Mouse (Mus musculus) stomach, embryonic 15.5 days (tissue): ENCODE measurements at regions not wholly inside any gene's neighbourhood (a gene's known extent, or its start where the extent isn't known, plus 50 kb on each side); places are given as distances from the start of the nearest gene placed in this dataset.

Experiments used
- ATAC-seq: fragments of 200-750 bp; cut with Nextera tagmentation; 2 replicates; pipeline ENCODE4 v1.8.0; 2017; ENCODE audit warnings: low read depth, moderate number of reproducible peaks, moderate TSS enrichment; ENCODE audit not compliant: insufficient read depth, low FRiP score
- H3K27ac ChIP-seq: fragments of 300-500 bp; sonication (generic); 2 replicates; pipeline ENCODE4 v1.5.1; 2015; ENCODE audit warnings: mild to moderate bottlenecking, inconsistent platforms
- H3K27me3 ChIP-seq: fragments of 300-500 bp; sonication (generic); replicated peaks from 2 replicates; pipeline ENCODE4 v1.6.1; 2015; ENCODE audit warnings: inconsistent platforms
- H3K36me3 ChIP-seq: fragments of 300-500 bp; sonication (generic); 2 replicates; pipeline ENCODE4 v1.6.1; 2015; ENCODE audit warnings: inconsistent platforms
- H3K4me1 ChIP-seq: fragments of 300-500 bp; sonication (generic); 2 replicates; pipeline ENCODE4 v1.6.1; 2015; ENCODE audit warnings: inconsistent platforms
- H3K4me2 ChIP-seq: fragments of 300-500 bp; sonication (generic); 2 replicates; pipeline ENCODE4 v1.6.1; 2015; ENCODE audit warnings: mild to moderate bottlenecking, inconsistent platforms
- H3K4me3 ChIP-seq: fragments of 300-500 bp; sonication (generic); replicated peaks from 2 replicates; pipeline ENCODE4 v1.5.1; 2015; ENCODE audit warnings: inconsistent platforms
- H3K9ac ChIP-seq: fragments of 300-500 bp; sonication (generic); 2 replicates; pipeline ENCODE4 v1.6.1; 2015; ENCODE audit warnings: inconsistent platforms
- H3K9me3 ChIP-seq: fragments of 300-500 bp; sonication (generic); 2 replicates; pipeline ENCODE4 v1.6.1; 2016; ENCODE audit warnings: inconsistent platforms
- WGBS: fragments of 180-500 bp; shearing (Covaris S2); methylation state at CpG from one replicate; pipeline ENCODE4 v1.1.7; 2015; 5-methylcytosine and 5-hydroxymethylcytosine counted together

DNA sequence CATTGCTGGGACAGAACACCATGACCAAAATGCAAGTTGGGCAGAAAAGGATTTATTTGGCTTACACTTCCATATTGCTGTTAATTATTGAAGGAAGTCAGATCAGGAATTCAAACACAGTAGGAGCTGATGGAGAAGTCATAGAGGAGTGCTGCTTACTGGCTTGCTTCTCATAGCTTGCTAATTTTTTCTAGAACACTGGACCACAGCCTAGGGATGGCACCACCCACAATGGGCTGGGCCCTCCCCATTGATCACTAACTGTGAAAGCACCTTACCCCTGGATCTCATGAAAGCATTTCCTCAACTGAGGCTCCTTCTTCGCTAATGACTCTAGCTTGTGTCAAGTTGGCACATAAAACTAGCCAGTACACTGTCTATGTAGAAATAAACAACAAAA lies 381.3 kb downstream of the Nup35 start:
- Histone ChIP-seq H3K27me3 (no peaks in the 10 kb centered on the region), H3K4me3 (no peak overlapping the region), H3K36me3 (no peaks in the 10 kb centered on the region), H3K4me1 (no peaks in the 10 kb centered on the region), H3K4me2 (no peak overlapping the region), H3K27ac (no peak overlapping the region), H3K9me3 (no peaks in the 10 kb centered on the region), H3K9ac (no peak overlapping the region)
- WGBS, result 82% methylated on average over 1 of the region's 1 CpGs
- no peak for ATAC-seq

DNA sequence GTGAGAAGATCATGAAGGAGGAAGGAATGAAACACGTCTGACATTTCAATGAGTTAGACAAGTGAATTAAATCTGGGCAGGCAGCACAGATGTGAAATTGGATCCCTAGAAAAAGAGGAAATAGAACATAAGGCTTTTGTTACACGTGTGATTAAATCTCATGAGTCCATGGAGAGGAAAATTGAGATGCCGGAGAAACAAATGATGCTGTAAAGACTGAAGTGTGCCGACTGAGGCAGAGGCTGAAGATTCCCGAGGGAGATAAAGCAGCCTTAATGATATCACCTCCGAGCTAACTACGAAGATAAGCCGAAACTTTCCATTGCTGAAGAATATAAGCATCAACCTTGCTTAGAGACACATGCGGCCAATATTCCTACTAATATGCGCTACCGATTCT lies 390.0 kb downstream of the Nup35 start:
- WGBS, result 82% methylated on average over 11 of the region's 11 CpGs

DNA sequence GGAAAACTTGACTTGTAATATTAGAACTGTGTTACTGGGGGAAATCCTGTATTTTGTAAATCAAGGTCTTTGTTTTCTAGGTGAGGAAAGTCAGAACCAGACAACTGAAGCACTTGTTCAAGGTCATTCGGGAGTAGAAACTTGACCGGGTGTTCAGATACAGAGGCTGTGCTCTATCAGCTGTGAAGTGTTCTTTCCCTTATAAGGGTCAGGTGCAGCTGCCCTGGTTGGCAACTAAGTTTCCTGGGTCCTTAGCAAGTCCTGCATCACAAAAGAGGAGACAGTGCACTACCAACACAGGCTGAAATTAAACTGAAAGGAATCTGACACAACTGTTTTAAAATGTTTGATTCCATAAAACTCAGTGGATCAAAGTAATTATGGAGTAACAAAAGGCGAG lies 406.6 kb downstream of the Nup35 start:
- H3K4me3 ChIP-seq, result no peak overlapping the region
- 83% methylated on average over 3 of the region's 3 CpGs for WGBS
- H3K27me3 ChIP-seq, result no peaks in the 10 kb centered on the region
- H3K36me3 ChIP-seq, result no peaks in the 10 kb centered on the region
- H3K9me3 ChIP-seq, result no peaks in the 10 kb centered on the region
- no peaks in the 10 kb centered on the region for H3K4me1 ChIP-seq
- ATAC-seq, result no peak
- H3K9ac ChIP-seq, result no peak overlapping the region
- H3K27ac ChIP-seq, result no peak overlapping the region
- H3K4me2 ChIP-seq, result no peak overlapping the region

More for the DNA sequence above, 390.0 kb downstream of the Nup35 start:
- no peaks in the 10 kb centered on the region for H3K36me3 ChIP-seq
- no peaks in the 10 kb centered on the region for H3K9me3 ChIP-seq
- no peak overlapping the region for H3K4me2 ChIP-seq
- H3K27me3 ChIP-seq, result no peaks in the 10 kb centered on the region
- ATAC-seq, result no peak
- no peak overlapping the region for H3K27ac ChIP-seq
- no peaks in the 10 kb centered on the region for H3K4me1 ChIP-seq
- no peak overlapping the region for H3K9ac ChIP-seq
- H3K4me3 ChIP-seq, result no peak overlapping the region
